Mouse (Mus musculus): ENCODE data around the gene Tbx5. TPM values are rescaled to one million over a fixed set of nuclear protein-coding genes. Genes with fewer than 3 reads are reported as not detected.

The Tbx5 gene
- polyA plus RNA-seq, 1 experiment from 2014 or later = 0.71 TPM

DNA sequence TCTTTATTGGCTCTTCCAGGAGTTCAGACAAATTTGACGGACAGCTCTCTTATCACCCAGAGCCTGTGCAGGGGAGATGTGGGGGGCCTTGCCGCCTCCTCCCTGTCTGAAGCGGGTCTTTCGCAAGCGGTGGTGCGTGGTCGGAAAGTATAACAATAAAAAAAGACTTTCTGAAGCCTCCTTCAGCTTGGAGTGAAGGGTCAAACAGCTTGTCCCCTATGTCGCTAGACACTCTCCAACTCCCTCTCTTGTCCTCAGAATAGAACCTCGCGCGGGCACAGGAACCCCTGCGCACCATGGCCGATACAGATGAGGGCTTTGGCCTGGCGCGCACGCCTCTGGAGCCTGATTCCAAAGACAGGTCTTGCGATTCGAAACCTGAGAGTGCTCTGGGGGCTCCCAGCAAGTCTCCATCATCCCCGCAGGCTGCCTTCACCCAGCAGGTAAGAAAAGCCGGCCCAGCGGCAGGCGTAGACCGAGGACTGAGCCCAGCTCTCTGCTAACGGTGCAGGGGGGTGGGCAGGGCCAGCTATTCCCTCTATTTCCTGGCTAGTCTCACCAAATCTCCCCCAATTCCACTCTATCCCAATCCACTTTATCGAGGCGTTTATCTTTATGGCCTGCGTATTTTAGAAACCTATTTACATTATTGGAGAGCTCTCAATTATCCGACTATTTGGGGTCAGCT lies 4.3 kb downstream of the Tbx5 start:
- peaks cover 96% of the 10 kb centered on the region for H3K27me3 ChIP-seq
- no peak overlapping the region for H3K4me2 ChIP-seq (replicated peaks)
- 4% methylated on average over 28 of the region's 28 CpGs for WGBS
- H3K4me1 ChIP-seq = peaks cover 21% of the 10 kb centered on the region
- no peaks in the 10 kb centered on the region for H3K9me3 ChIP-seq (replicated peaks)
- no peak overlapping the region for H3K27ac ChIP-seq (replicated peaks)
- H3K4me3 ChIP-seq (replicated peaks) = 0 out of 2 replicates have a peak overlapping the region, but pooled peaks have one; percentile 3
- no peak for ATAC-seq (ENCODE audit: insufficient number of reproducible peaks, low FRiP score, low TSS enrichment, low read depth)
- no peaks in the 10 kb centered on the region for H3K36me3 ChIP-seq
- no peak overlapping the region for H3K9ac ChIP-seq

DNA sequence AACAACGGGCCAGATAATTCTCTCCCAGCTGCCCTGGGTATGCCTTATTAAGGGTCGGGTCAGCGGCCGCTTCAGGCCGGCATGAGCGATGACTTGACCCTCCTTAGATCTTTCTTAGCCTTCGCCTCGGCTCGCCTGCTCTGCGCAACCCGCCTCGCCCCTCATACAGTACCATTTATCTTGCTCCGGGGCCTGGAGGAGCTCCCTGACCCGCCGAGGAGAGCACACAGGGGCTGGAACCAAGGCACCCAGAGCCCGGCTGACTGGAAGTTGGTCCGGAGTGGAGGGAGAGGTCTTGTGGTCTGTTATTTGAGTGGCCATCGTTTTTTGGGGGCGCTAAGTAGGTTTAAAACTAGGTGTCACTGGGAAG lies 4.8 kb downstream of the Tbx5 start:
- WGBS = 5% methylated on average over 19 of the region's 19 CpGs
- peaks cover 20% of the 10 kb centered on the region for H3K4me1 ChIP-seq
- no peak for ATAC-seq (ENCODE audit: insufficient number of reproducible peaks, low FRiP score, low TSS enrichment, low read depth)
- H3K36me3 ChIP-seq = no peaks in the 10 kb centered on the region
- H3K9ac ChIP-seq = no peak overlapping the region
- no peak overlapping the region for H3K4me3 ChIP-seq (replicated peaks)
- H3K27ac ChIP-seq (replicated peaks) = no peak overlapping the region
- no peak overlapping the region for H3K4me2 ChIP-seq (replicated peaks)
- peaks cover 96% of the 10 kb centered on the region for H3K27me3 ChIP-seq
- H3K9me3 ChIP-seq (replicated peaks) = no peaks in the 10 kb centered on the region

DNA sequence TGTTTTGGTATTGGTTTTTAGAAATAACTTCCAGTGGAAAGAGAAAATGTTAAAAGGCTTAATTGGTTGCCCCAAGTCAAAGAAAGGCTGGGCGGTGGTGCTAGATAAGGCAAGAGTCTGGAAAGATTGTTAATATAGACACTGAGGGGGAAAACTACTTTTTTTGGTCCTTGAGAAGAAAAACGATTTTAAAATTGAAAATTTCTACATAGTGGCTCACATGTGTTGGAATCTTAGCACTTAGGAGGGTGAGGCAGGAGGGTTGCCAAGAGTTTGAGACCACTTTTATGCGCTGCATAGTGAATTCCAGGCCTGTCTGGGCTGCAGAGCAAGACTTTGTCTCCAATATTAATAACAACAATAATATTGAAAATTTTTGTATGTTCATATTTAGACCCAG lies 5.4 kb downstream of the Tbx5 start:
- H3K36me3 ChIP-seq = no peaks in the 10 kb centered on the region
- no peaks in the 10 kb centered on the region for H3K9me3 ChIP-seq (replicated peaks)
- peaks cover 20% of the 10 kb centered on the region for H3K4me1 ChIP-seq
- H3K9ac ChIP-seq = no peak overlapping the region
- no peak for ATAC-seq (ENCODE audit: insufficient number of reproducible peaks, low FRiP score, low TSS enrichment, low read depth)
- no peak overlapping the region for H3K27ac ChIP-seq (replicated peaks)
- 15% methylated on average over 3 of the region's 3 CpGs for WGBS
- no peak overlapping the region for H3K4me3 ChIP-seq (replicated peaks)
- H3K4me2 ChIP-seq (replicated peaks) = no peak overlapping the region
- peaks cover 96% of the 10 kb centered on the region for H3K27me3 ChIP-seq

DNA sequence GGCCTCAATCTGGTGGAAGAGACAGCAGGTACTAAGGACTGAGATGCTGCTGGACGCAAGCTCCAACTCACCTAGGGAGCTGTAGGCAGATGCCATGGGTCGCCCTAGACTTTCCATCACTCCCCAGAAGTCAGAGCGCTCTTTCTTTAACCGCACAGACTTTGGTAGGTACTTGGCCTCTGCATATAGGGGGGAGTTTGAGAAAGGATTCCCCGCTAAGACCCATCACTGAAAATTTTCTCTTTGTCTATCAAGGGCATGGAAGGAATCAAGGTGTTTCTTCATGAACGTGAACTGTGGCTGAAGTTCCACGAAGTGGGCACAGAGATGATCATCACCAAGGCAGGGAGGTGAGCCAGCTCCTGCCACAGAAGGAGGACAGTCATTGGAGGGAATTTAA lies 6.0 kb downstream of the Tbx5 start:
- no peak overlapping the region for H3K27ac ChIP-seq (replicated peaks)
- H3K9ac ChIP-seq = no peak overlapping the region
- H3K4me3 ChIP-seq (replicated peaks) = no peak overlapping the region
- ATAC-seq (ENCODE audit: insufficient number of reproducible peaks, low FRiP score, low TSS enrichment, low read depth) = no peak
- peaks cover 20% of the 10 kb centered on the region for H3K4me1 ChIP-seq
- no peak overlapping the region for H3K4me2 ChIP-seq (replicated peaks)
- H3K27me3 ChIP-seq = peaks cover 96% of the 10 kb centered on the region
- H3K9me3 ChIP-seq (replicated peaks) = no peaks in the 10 kb centered on the region
- WGBS = 8% methylated on average over 7 of the region's 7 CpGs
- H3K36me3 ChIP-seq = no peaks in the 10 kb centered on the region

DNA sequence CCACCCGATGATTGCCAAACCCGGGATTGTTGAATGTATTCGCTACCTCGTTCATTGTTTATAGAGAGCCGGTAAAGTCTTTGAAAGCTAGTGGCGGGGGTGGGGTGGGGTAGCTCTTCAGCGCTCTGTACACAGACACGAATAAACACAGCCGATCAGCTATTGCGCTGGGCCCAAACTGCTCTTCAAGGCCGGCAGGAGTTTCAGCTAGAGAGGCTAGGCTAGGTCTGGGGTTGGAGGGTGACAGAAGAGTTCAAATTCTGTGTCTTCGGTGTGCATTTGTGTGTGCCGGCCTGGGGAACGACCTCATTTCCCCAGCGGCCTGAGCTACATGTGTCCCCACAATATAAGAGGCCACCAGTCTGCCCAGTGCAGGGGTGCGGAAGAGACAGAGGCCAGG lies 6.7 kb downstream of the Tbx5 start:
- H3K4me2 ChIP-seq (replicated peaks) = no peak overlapping the region
- no peak overlapping the region for H3K4me3 ChIP-seq (replicated peaks)
- no peak overlapping the region for H3K9ac ChIP-seq
- H3K27me3 ChIP-seq = peaks cover 96% of the 10 kb centered on the region
- ATAC-seq (ENCODE audit: insufficient number of reproducible peaks, low FRiP score, low TSS enrichment, low read depth) = no peak
- H3K36me3 ChIP-seq = no peaks in the 10 kb centered on the region
- H3K27ac ChIP-seq (replicated peaks) = no peak overlapping the region
- H3K9me3 ChIP-seq (replicated peaks) = no peaks in the 10 kb centered on the region
- 5% methylated on average over 16 of the region's 16 CpGs for WGBS
- peaks cover 20% of the 10 kb centered on the region for H3K4me1 ChIP-seq

DNA sequence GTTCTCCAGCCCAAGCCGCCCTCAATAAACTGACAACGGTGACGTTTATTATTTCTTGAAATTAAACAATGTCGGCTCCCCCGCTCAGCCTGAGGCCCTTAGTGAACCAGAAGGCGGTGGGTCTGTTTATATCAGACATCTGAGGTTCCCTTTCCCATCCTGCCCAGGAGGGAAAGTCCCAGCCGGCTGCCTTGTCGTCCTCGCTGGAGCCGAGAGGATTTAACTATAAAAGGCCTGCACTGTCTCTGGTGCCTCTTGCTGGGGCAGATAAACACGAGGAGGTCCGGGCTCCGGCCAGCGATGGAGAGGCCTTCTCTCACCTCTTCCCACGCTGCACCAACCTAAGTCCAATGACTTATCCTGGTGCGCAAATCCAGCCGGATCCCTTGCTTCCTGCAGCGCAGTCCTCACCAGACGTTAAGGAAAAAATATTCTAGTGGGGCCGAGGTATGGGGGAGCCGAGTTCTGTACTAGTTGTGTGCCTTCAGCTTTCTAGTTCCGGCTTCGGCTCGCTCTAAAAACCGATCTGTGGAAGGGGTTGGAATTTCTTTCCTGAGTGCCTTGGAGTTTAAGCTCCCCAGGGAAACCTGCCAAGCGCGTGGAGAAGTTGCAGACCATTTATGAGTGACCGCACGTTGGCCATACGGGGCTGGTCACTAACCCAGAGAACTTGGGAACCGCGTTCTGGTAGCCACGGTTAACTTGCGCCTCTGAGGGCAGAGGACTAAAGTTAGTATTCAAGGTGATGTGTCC lies 7.3 kb downstream of the Tbx5 start:
- H3K9ac ChIP-seq = no peak overlapping the region
- peak overlapping the region; percentile 1; the same call in 1 of the 2 replicates for H3K4me2 ChIP-seq (replicated peaks)
- no peak for ATAC-seq (ENCODE audit: insufficient number of reproducible peaks, low FRiP score, low TSS enrichment, low read depth)
- peaks cover 97% of the 10 kb centered on the region for H3K27me3 ChIP-seq
- no peaks in the 10 kb centered on the region for H3K9me3 ChIP-seq (replicated peaks)
- H3K4me1 ChIP-seq = peaks cover 20% of the 10 kb centered on the region
- no peak overlapping the region for H3K27ac ChIP-seq (replicated peaks)
- 2% methylated on average over 34 of the region's 34 CpGs for WGBS
- no peak overlapping the region for H3K4me3 ChIP-seq (replicated peaks)
- H3K36me3 ChIP-seq = no peaks in the 10 kb centered on the region

DNA sequence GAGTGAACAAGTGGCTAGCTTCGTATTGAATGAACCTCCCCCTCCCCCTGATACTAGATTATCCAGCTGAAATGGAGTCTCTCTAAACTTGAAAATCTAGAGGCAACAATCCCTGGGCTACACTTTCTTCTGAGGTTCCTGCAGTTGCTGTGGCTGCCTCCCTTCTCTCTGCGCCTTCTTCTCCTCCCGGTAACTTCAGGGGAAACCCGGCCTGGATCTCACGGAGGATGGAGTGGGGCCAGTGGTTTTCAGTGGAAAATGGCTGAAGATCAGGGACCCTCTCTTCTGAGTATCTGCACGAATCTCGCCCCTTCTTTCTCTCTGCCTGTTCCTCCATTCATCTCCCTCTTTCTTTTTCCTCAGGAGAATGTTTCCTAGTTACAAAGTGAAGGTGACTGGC lies 7.9 kb downstream of the Tbx5 start:
- 0 out of 2 replicates have a peak overlapping the region, but pooled peaks have one; percentile 1 for H3K4me2 ChIP-seq (replicated peaks)
- H3K27me3 ChIP-seq = peaks cover 97% of the 10 kb centered on the region
- no peaks in the 10 kb centered on the region for H3K9me3 ChIP-seq (replicated peaks)
- no peak overlapping the region for H3K9ac ChIP-seq
- no peaks in the 10 kb centered on the region for H3K36me3 ChIP-seq
- no peak for ATAC-seq (ENCODE audit: insufficient number of reproducible peaks, low FRiP score, low TSS enrichment, low read depth)
- peaks cover 20% of the 10 kb centered on the region for H3K4me1 ChIP-seq
- whole genome bisulfite sequencing = 5% methylated on average over 7 of the region's 7 CpGs
- no peak overlapping the region for H3K27ac ChIP-seq (replicated peaks)
- H3K4me3 ChIP-seq (replicated peaks) = no peak overlapping the region

DNA sequence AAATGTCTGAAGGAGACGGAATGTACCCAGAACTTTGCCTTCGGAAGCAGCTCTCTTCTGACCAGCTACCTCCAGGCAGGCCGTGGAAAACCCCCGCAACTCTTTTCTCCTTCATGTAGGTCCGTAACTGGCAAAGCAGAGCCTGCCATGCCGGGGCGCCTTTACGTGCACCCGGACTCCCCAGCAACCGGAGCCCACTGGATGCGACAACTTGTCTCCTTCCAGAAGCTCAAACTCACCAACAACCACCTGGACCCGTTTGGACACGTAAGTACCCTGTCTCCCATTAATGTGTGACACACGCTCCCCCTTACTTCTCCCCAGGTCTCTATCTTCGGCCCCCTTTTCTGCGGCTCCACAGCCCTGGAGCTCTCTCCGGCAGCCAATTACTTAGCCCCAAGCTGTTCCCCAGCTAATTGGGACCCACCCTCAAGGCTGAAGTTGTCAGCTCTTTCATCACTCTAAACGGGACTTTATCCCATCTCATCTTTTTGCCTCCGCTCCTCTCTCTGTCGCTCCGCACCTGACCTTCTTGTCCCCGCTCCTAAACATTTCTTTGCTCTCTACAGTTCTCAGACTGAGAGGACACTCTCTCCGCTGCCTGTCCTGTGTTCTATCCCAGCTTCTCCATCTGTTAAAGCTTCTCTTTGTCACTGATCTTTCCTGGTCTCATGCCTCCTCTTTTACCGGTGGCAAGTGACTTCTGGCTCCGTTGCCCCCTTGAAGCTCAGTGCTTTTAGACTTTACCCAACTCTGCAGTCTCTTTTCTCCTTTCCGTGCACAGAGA lies 9.4 kb downstream of the Tbx5 start:
- Histone ChIP-seq H3K27me3 (peaks cover 98% of the 10 kb centered on the region), H3K4me1 (peaks cover 15% of the 10 kb centered on the region), H3K36me3 (no peaks in the 10 kb centered on the region), H3K4me2 (replicated peaks) (no peak overlapping the region), H3K4me3 (replicated peaks) (no peak overlapping the region), H3K9ac (no peak overlapping the region), H3K27ac (replicated peaks) (no peak overlapping the region), H3K9me3 (replicated peaks) (no peaks in the 10 kb centered on the region)
- WGBS = 2% methylated on average over 26 of the region's 26 CpGs
- no peak for ATAC-seq (ENCODE audit: insufficient number of reproducible peaks, low FRiP score, low TSS enrichment, low read depth)

DNA sequence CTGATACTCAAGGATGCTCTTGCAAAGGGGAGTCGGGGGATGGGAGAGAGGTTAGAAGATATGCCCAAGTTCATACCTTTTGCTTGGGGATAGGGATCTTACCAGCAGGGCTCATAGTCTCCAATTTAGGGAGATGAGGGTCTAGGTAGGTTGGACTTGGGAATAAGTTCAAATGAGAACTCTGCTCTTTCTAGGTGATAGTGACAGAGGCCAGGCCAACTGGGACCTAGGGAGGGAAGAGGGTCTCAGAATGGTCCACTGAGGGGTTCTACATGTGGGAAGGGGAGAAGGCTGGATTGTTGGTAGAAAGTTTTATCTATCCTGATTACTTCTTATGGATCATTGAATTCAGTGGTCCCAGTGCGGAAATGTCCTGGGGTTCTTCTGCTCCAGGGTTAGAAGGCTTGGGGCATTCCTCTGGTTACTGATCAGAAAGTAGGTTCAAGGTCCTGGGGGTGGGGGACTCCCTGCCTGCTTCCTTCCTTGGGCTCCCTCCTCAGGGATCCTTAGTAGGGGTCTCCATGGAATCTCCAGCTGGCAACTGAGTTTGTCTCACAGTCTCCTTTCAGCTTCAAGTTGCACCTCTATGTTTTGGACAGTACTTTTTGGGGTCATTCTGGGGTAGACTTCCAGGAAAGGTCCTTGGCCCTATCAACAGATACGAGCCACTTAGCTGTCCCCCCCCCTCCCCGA lies 10.4 kb downstream of the Tbx5 start:
- H3K27me3 ChIP-seq = peaks cover 99% of the 10 kb centered on the region
- no peak overlapping the region for H3K27ac ChIP-seq (replicated peaks)
- no peak overlapping the region for H3K4me3 ChIP-seq (replicated peaks)
- 14% methylated on average over 4 of the region's 4 CpGs for WGBS
- H3K4me2 ChIP-seq (replicated peaks) = no peak overlapping the region
- H3K9me3 ChIP-seq (replicated peaks) = no peaks in the 10 kb centered on the region
- ATAC-seq (ENCODE audit: insufficient number of reproducible peaks, low FRiP score, low TSS enrichment, low read depth) = no peak
- H3K9ac ChIP-seq = no peak overlapping the region
- H3K4me1 ChIP-seq = peaks cover 15% of the 10 kb centered on the region
- no peaks in the 10 kb centered on the region for H3K36me3 ChIP-seq

DNA sequence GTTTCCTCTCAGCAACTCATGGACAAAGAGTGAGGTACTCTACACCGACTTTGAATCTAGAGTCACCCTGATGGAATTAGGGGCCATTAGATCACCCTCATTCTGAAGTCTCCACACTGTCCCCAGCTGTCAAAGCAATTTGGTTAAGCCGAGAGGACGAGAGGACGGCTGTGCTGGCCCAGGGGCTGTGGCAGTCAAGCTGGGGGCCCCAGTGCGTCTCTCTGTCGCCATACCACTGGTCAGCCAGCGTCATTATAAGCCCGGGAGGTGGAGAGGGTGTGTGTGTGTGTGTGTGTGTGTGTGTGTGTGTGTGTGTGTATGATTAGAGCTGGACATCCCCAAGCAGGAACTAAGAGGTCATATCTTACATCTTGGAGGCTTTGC lies 10.9 kb downstream of the Tbx5 start:
- Histone ChIP-seq H3K9ac (no peak overlapping the region), H3K9me3 (replicated peaks) (no peaks in the 10 kb centered on the region), H3K27ac (replicated peaks) (no peak overlapping the region), H3K4me3 (replicated peaks) (no peak overlapping the region), H3K27me3 (peaks cover 96% of the 10 kb centered on the region), H3K4me2 (replicated peaks) (no peak overlapping the region), H3K36me3 (no peaks in the 10 kb centered on the region), H3K4me1 (peaks cover 15% of the 10 kb centered on the region)
- no peak for ATAC-seq (ENCODE audit: insufficient number of reproducible peaks, low FRiP score, low TSS enrichment, low read depth)
- WGBS = 5% methylated on average over 8 of the region's 8 CpGs

DNA sequence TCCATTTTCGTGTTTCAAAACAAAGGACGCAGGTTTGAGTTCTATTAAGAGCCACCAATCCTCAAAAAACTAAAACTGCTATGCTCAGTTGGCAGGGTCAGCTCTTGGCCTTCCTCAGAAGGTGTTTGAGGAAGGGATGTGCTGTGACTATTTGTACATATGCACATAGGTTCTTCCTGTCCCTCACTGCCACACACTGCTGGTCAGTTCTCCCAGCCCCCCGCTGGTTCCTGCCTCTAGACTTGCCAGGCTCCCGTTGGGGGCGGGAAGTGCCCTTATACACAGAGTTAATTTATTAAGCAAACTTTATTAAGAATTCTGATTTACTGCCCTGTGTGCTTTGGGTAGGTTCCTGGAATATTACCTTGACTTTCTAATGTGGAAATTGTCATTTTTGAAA lies 11.9 kb downstream of the Tbx5 start:
- H3K4me2 ChIP-seq (replicated peaks) = no peak overlapping the region
- ATAC-seq (ENCODE audit: insufficient number of reproducible peaks, low FRiP score, low TSS enrichment, low read depth) = no peak
- H3K9me3 ChIP-seq (replicated peaks) = no peaks in the 10 kb centered on the region
- no peak overlapping the region for H3K27ac ChIP-seq (replicated peaks)
- WGBS = 4% methylated on average over 5 of the region's 5 CpGs
- H3K4me3 ChIP-seq (replicated peaks) = no peak overlapping the region
- H3K27me3 ChIP-seq = peaks cover 95% of the 10 kb centered on the region
- no peaks in the 10 kb centered on the region for H3K36me3 ChIP-seq
- peaks cover 15% of the 10 kb centered on the region for H3K4me1 ChIP-seq
- H3K9ac ChIP-seq = no peak overlapping the region

All from embryonic facial prominence, embryonic 15.5 days (tissue).